Mouse (Mus musculus): Measurements from ENCODE around the gene Hlx. TPM values are rescaled to one million over a fixed set of nuclear protein-coding genes. Genes with fewer than 3 reads are reported as not detected.

Gene Hlx
- total RNA-seq (2021): 10 to 100 TPM; 13.7 to 20.6 TPM

- DNase-seq: peak; percentile 76
Observed at GRCm38 (mm10) chr1:184732556-184733049, at the start of gene Hlx. Hlx (minus strand) TSS chr1:184732619.

- peak; percentile 32 for DNase-seq
Observed at GRCm38 (mm10) chr1:184782161-184782513, 49.7 kb upstream of the Hlx start.

GRCm38 (mm10) chr1:184781286-184782160 is 49.1 kb upstream of the Hlx start:
- DNase-seq: no peak

- no peak for DNase-seq
Observed at GRCm38 (mm10) chr1:184778157-184778556, 45.7 kb upstream of the Hlx start.

GRCm38 (mm10) chr1:184777061-184777795 is 44.8 kb upstream of the Hlx start:
- DNase-seq: no peak

GRCm38 (mm10) chr1:184775289-184775688 is 42.9 kb upstream of the Hlx start:
- no peak for DNase-seq

- DNase-seq: no peak
Observed at GRCm38 (mm10) chr1:184771891-184772249, 39.5 kb upstream of the Hlx start.

GRCm38 (mm10) chr1:184771202-184771890 is 38.9 kb upstream of the Hlx start:
- peak; percentile 93 for DNase-seq

GRCm38 (mm10) chr1:184763866-184764265 is 31.4 kb upstream of the Hlx start:
- no peak for DNase-seq

- no peak for DNase-seq
Observed at GRCm38 (mm10) chr1:184762941-184763340, 30.5 kb upstream of the Hlx start.

- DNase-seq: no peak
Observed at GRCm38 (mm10) chr1:184761988-184762387, 29.6 kb upstream of the Hlx start.

- no peak for DNase-seq
Observed at GRCm38 (mm10) chr1:184752671-184753070, 20.3 kb upstream of the Hlx start.

GRCm38 (mm10) chr1:184750114-184750664 is 17.8 kb upstream of the Hlx start:
- no peak for DNase-seq

- peak; percentile 76 for DNase-seq
Observed at GRCm38 (mm10) chr1:184748692-184749152, 16.3 kb upstream of the Hlx start.

GRCm38 (mm10) chr1:184737876-184738479 is 5.6 kb upstream of the Hlx start:
- DNase-seq: peak; percentile 79

GRCm38 (mm10) chr1:184737228-184737627 is 4.8 kb upstream of the Hlx start:
- no peak for DNase-seq

GRCm38 (mm10) chr1:184736260-184736659 is 3.8 kb upstream of the Hlx start:
- DNase-seq: no peak

- DNase-seq: peak; percentile 47
Observed at GRCm38 (mm10) chr1:184734991-184735920, 2.8 kb upstream of the Hlx start.

- peak; percentile 39 for DNase-seq
Observed at GRCm38 (mm10) chr1:184734067-184734830, 1.8 kb upstream of the Hlx start.

Measured in heart, postnatal 4 days (tissue).